In genomic region chr1:193034951-193035370, GRCm38 (mm10) we compare ENCODE assay signal across 8 mouse cellular contexts. TPM values are rescaled to one million over a fixed set of nuclear protein-coding genes. Genes with fewer than 3 reads are reported as not detected.
A peak's percentile ranks its signal among the peaks of the same experiment; 100 is the strongest.
DNase-seq lines count a peak whose midpoint lies in the region; ATAC-seq lines count a peak whose summit lies in the region.

No protein-coding gene starts in this region.

- no peak; the same call in 1 of the 2 replicates for ATAC-seq in heart, embryonic 14.5 days (ENCODE audit: insufficient number of reproducible peaks, insufficient read depth, low FRiP score, low read depth)
- no peak; the same call in none of the 2 replicates for ATAC-seq in hindbrain, embryonic 14.5 days (ENCODE audit: low FRiP score)
- no peak; the same call in 1 of the 2 replicates for ATAC-seq in midbrain, embryonic 15.5 days (replicated peaks)

- H3K36me3 ChIP-seq in heart, embryonic 14.5 days (ENCODE audit: control insufficient read depth, insufficient read depth, low read length) = no peaks in the 10 kb centered on the region
- H3K36me3 ChIP-seq in hindbrain, embryonic 14.5 days (replicated peaks; ENCODE audit: control insufficient read depth, insufficient read depth) = no peaks in the 10 kb centered on the region
- H3K36me3 ChIP-seq in midbrain, embryonic 15.5 days (replicated peaks) = no peaks in the 10 kb centered on the region

- no peak for DNase-seq in heart, postnatal 10 days
- DNase-seq in ES-CJ7 (ENCODE audit: low read depth, low spot score) = peak; percentile 70
- peak; percentile 26 for DNase-seq in cerebellum, adult 9-10 months
- peak; percentile 49 for DNase-seq in hindbrain, embryonic 14.5 days (ENCODE audit: low spot score)
- no peak for DNase-seq in ovary, postnatal 10 days (ENCODE audit: low spot score)
- no peak for DNase-seq in adrenal gland, adult 18-20 months (ENCODE audit: low spot score in 2 of 2)

- H3K9me3 ChIP-seq in heart, embryonic 14.5 days (ENCODE audit: control insufficient read depth, low read length) = no peaks in the 10 kb centered on the region
- no peaks in the 10 kb centered on the region for H3K9me3 ChIP-seq in hindbrain, embryonic 14.5 days (ENCODE audit: control insufficient read depth, low read length)
- no peaks in the 10 kb centered on the region for H3K9me3 ChIP-seq in midbrain, embryonic 15.5 days

- peak overlapping the region; percentile 86 for H3K4me2 ChIP-seq in heart, embryonic 14.5 days (ENCODE audit: low read length)
- peak overlapping the region; percentile 93 for H3K4me2 ChIP-seq in hindbrain, embryonic 14.5 days (replicated peaks)
- H3K4me2 ChIP-seq in midbrain, embryonic 15.5 days = peak overlapping the region; percentile 66

- no peak overlapping the region for H3K27ac ChIP-seq in heart, embryonic 14.5 days (replicated peaks in 1 of 2; ENCODE audit: control insufficient read depth in 1 of 2, insufficient read depth in 1 of 2, low read depth in 2 of 2, low read length in 2 of 2)
- peak overlapping the region; percentile 66; the same call in 1 of the 2 replicates for H3K27ac ChIP-seq in hindbrain, embryonic 14.5 days
- peak overlapping the region; percentile 75 for H3K27ac ChIP-seq in midbrain, embryonic 15.5 days

- intact Hi-C loops in heart, postnatal 10 days (cut with DNase I) = no loop called here

- 2% methylated on average over 19 of the region's 19 CpGs for WGBS in heart, embryonic 14.5 days
- 2% methylated on average over 19 of the region's 19 CpGs for WGBS in hindbrain, embryonic 14.5 days
- WGBS in midbrain, embryonic 15.5 days = under 1% methylated on average over 19 of the region's 19 CpGs

- peak overlapping the region; percentile 61 for H3K9ac ChIP-seq in heart, embryonic 14.5 days (ENCODE audit: low read length)
- H3K9ac ChIP-seq in hindbrain, embryonic 14.5 days = peak overlapping the region; percentile 67
- H3K9ac ChIP-seq in midbrain, embryonic 15.5 days = peak overlapping the region; percentile 76

- no peaks in the 10 kb centered on the region for H3K27me3 ChIP-seq in heart, embryonic 14.5 days (ENCODE audit: control insufficient read depth, insufficient read depth, low read length)
- H3K27me3 ChIP-seq in hindbrain, embryonic 14.5 days (ENCODE audit: control insufficient read depth, insufficient read depth, low read length) = no peaks in the 10 kb centered on the region
- 0 out of 2 replicates have a peak, but pooled peaks cover 3% of the 10 kb centered on the region for H3K27me3 ChIP-seq in midbrain, embryonic 15.5 days (replicated peaks)

- peak overlapping the region; percentile 59 to 63 for H3K4me3 ChIP-seq in heart, embryonic 14.5 days (ENCODE audit: control insufficient read depth in 1 of 2, insufficient read depth in 1 of 2, low read depth in 1 of 2, low read length in 2 of 2)
- peak overlapping the region; percentile 80 for H3K4me3 ChIP-seq in hindbrain, embryonic 14.5 days (replicated peaks; ENCODE audit: low read length)
- H3K4me3 ChIP-seq in midbrain, embryonic 15.5 days = peak overlapping the region; percentile 86

- peaks cover 0 to 6% of the 10 kb centered on the region in 2 experiments; a peak in 3 of 4 replicates for H3K4me1 ChIP-seq in heart, embryonic 14.5 days (ENCODE audit: control insufficient read depth in 2 of 2, insufficient read depth in 2 of 2, low read length in 2 of 2)
- peaks cover 8% of the 10 kb centered on the region for H3K4me1 ChIP-seq in hindbrain, embryonic 14.5 days (replicated peaks; ENCODE audit: control insufficient read depth, insufficient read depth, low read length)
- peaks cover 8% of the 10 kb centered on the region for H3K4me1 ChIP-seq in midbrain, embryonic 15.5 days

RNA-seq across cellular contexts. Expression of gene Syt14, which starts 0.6 kb away (rescaled TPM):
- polyA plus RNA-seq in heart, embryonic 14.5 days (2014; fragmentation: Nextera tagmentation; extraction: Ambion mirVana) = 0.62 and 1.4 TPM in 2 replicates
- under 1 TPM; 0.12 to 0.15 TPM for total RNA-seq in heart, postnatal 10 days (2021)
- polyA plus RNA-seq in hindbrain, embryonic 14.5 days (2014; fragmentation: Nextera tagmentation; extraction: Ambion mirVana) = 9.1 and 10.5 TPM in 2 replicates
- 7.8 and 9.1 TPM in 2 replicates for polyA plus RNA-seq in midbrain, embryonic 15.5 days (2015; fragmentation: Nextera tagmentation; extraction: Ambion mirVana)
- total RNA-seq in adrenal gland, adult 18-20 months (2021) = 1 to 10 TPM; 5.8 to 6.9 TPM

Comparison
In these comparisons a context has a peak if more than half of its experiments do, and no peak if none do; other contexts are left out.
1. H3K27ac ChIP-seq: peak in hindbrain, embryonic 14.5 days (single experiment) and midbrain, embryonic 15.5 days (single experiment); none in heart, embryonic 14.5 days (0 of 2).
2. DNase-seq: peak in ES-CJ7 (single experiment), cerebellum, adult 9-10 months (single experiment) and hindbrain, embryonic 14.5 days (single experiment); none in heart, postnatal 10 days (0 of 2), ovary, postnatal 10 days (single experiment) and adrenal gland, adult 18-20 months (0 of 2).
3. Peak in every context shown above with its lines, with median percentiles within 50 percentile points of each other: H3K4me2 ChIP-seq, H3K4me3 ChIP-seq and H3K9ac ChIP-seq.